Mouse (Mus musculus): ENCODE data around the gene Loxl1.

- TF ChIP-seq POLR2A (IDR thresholded peaks at IDR 0.05; ENCODE audit: borderline replicate concordance, extremely low read depth, low read depth, low read length) (no peak), CTCF (IDR thresholded peaks at IDR 0.05; ENCODE audit: insufficient read depth, low read length) (no peak)
Measured at GRCm38 (mm10) chr9:58331276-58331675, 18.3 kb upstream of the Loxl1 start.

Measured in lung, adult 2 months (tissue).